Mouse (Mus musculus) brown adipose tissue, adult 24 weeks (tissue): ENCODE results near the gene S100a5. TPM values are rescaled to one million over a fixed set of nuclear protein-coding genes. Genes with fewer than 3 reads are reported as not detected.

Experiments used
- H3K27ac ChIP-seq: fragments of 200-500 bp; replicated peaks from 2 replicates; pipeline ENCODE4 v1.5.1; 2012; ENCODE audit warnings: low read depth, mild to moderate bottlenecking, low read length
- H3K4me1 ChIP-seq: fragments of 200-500 bp; 2 replicates; pipeline ENCODE4 v1.6.1; 2012; ENCODE audit warnings: low read length, mixed read lengths; ENCODE audit not compliant: control insufficient read depth, insufficient read depth, insufficient read length
- H3K4me3 ChIP-seq: fragments of 200-500 bp; 2 replicates; pipeline ENCODE4 v1.5.1; 2012; ENCODE audit warnings: low read depth, mild to moderate bottlenecking, low read length, moderate library complexity; ENCODE audit not compliant: insufficient read depth
- polyA plus RNA-seq: library from polyadenylated mRNA; stranded (reverse); fragments of >200 nt; gene quantifications from 2 replicates; pipeline ENCODE4 v1.2.4, GENCODE M21; 2012; ENCODE audit not compliant: missing spikeins, insufficient read depth, insufficient read length

Gene S100a5
- polyA plus RNA-seq, 1 experiment, result not detected

DNA sequence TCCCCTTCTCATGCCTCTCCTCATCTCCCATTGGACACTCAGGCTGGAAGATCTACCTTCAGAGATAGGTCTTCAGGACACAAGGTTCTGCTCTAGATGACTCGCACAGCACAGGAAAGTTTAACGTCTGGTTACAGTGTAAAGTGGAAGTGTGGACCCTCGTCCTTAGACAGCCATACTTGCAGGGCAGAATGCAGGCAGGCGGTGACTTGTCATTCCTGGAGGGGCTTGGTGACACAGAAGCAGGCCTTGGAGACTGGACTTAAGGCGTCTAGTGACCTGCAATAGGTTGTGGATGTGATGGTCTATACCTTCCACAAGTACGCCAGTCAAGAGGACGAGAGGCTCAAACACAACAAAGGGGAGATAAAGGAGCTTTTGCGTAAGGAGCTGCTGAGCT is 18.4 kb upstream of the S100a5 start, which contains the start of gene S100a2:
S100a2 (plus strand) TSS at position 301 of the 400 bp plus-strand sequence.
- Histone ChIP-seq H3K4me3 (no peak within 1 kb of the TSS), H3K27ac (peak within 1 kb of the TSS; percentile 19; the same call in 1 of the 2 replicates)

GRCm38 (mm10) chr3:90594466-90594865 is 13.9 kb upstream of the S100a5 start:
- Histone ChIP-seq H3K27ac (no peak overlapping the region), H3K4me3 (no peak overlapping the region), H3K4me1 (peaks cover 27% of the 10 kb centered on the region)

More for the DNA sequence above, 18.4 kb upstream of the S100a5 start, which contains the start of gene S100a2:
- H3K4me1 ChIP-seq, result peaks cover 22% of the 10 kb centered on the region

DNA sequence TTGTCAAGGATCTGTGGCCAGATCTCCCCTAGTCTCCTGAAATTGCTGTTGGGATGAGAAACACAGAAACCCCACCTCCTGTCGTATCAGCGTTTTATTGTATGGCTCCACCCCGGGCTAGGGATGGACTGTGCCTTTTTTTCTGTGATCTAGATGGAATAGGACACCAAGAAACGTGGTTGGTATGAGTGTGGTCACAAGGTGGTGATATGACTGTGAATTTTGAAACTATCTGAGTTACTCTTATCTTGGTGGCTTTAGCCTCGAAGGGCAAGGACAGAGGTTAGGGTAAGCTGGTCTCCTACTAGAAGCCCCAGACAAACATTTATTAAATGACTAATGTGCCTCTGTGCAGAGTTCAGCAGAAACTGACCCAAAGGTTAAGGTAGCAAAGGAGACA is 12.8 kb upstream of the S100a5 start:
- H3K4me1 ChIP-seq, result peaks cover 32% of the 10 kb centered on the region
- no peak overlapping the region for H3K4me3 ChIP-seq
- peak overlapping the region; percentile 78 for H3K27ac ChIP-seq

GRCm38 (mm10) chr3:90596810-90597209 is 11.5 kb upstream of the S100a5 start:
- H3K4me1 ChIP-seq, result peaks cover 40% of the 10 kb centered on the region
- H3K27ac ChIP-seq, result peak overlapping the region; percentile 78
- no peak overlapping the region for H3K4me3 ChIP-seq

DNA sequence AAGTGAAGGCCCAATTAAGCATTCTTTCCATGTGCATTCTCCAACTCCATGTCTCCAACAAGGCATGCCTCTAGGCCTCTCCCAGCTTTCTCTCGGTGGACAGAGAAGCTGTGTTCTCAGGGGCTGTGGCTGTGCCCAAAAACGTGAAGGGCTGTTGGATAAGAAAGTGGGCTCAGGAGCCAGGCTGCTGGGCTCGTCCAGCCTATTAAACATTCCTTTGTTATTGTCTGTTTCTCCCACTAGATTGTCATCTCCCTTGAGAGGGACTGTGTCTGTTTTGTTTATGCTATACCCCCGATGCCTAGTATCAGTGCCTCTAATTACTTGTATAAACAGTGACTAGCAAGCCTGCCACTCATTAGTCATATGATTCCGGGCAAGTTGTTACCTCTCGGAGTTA is 10.6 kb upstream of the S100a5 start:
- H3K27ac ChIP-seq, result peak overlapping the region; percentile 16; the same call in 1 of the 2 replicates

GRCm38 (mm10) chr3:90598212-90598611 is 10.1 kb upstream of the S100a5 start:
- no peak overlapping the region for H3K4me3 ChIP-seq
- H3K27ac ChIP-seq, result no peak overlapping the region
- peaks cover 41% of the 10 kb centered on the region for H3K4me1 ChIP-seq

More for the DNA sequence above, 10.6 kb upstream of the S100a5 start:
- no peak overlapping the region for H3K4me3 ChIP-seq
- H3K4me1 ChIP-seq, result peaks cover 41% of the 10 kb centered on the region

DNA sequence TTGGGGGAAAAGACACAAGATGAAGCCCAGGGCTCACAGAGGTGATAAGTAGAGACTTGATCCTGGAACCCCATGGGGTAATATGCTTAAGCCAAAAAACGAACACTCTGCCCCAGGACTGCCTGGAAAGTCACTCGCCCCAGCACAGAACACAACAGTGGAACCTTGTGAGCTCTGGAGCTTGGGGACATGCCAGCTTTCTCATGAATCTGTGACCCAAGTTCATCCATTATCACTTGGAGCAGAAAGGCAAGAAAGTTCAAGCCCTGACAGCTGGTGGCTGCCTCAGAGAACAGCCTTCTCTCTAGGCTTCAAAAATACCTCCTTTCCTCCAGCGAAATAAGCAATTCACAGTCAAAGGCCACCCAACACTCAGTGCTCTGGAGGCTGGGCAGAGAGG is 8.9 kb upstream of the S100a5 start:
- no peak overlapping the region for H3K4me3 ChIP-seq
- H3K27ac ChIP-seq, result no peak overlapping the region
- H3K4me1 ChIP-seq, result peaks cover 41% of the 10 kb centered on the region

DNA sequence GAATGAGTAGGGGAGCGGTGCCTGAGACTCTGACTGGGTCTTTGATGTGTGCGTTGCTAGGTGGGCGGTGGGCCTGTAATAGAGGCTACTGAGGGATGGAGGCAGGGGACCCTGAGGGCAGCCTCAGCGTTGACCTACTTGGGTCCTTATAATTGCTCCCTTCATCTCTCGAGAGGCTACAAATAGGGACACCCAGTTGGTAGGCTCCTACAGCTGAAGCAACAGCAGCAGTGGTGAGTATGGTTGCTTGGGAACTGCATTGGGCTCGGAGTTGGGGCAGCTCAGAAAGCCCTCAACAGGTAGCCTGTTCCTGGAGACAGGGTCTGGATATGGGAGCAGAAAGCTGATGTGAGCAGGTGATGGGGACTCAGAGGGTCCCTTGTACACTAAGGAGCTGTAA is 8.3 kb upstream of the S100a5 start:
- Histone ChIP-seq H3K27ac (0 out of 2 replicates have a peak overlapping the region, but pooled peaks have one; percentile 29), H3K4me3 (no peak overlapping the region), H3K4me1 (peaks cover 41% of the 10 kb centered on the region)

- Histone ChIP-seq H3K27ac (0 out of 2 replicates have a peak overlapping the region, but pooled peaks have one; percentile 29), H3K4me3 (no peak overlapping the region), H3K4me1 (peaks cover 35% of the 10 kb centered on the region)
These were observed 7.7 kb upstream of the S100a5 start for GRCm38 (mm10) chr3:90600458-90601195.

- H3K27ac ChIP-seq, result no peak within 1 kb of the TSS
These were observed 6.7 kb upstream of the S100a5 start, which contains the start of gene Gm42674 for GRCm38 (mm10) chr3:90601486-90602110. Gene Gm42674, plus strand, starts transcription at chr3:90601904.

GRCm38 (mm10) chr3:90603623-90604022 is 4.7 kb upstream of the S100a5 start, which contains the start of gene S100a4:
Gene S100a4, plus strand, starts transcription at chr3:90603771.
- peaks cover 18% of the 10 kb centered on the region for H3K4me1 ChIP-seq
- H3K4me3 ChIP-seq, result no peak within 1 kb of the TSS
- peak within 1 kb of the TSS; percentile 32 for H3K27ac ChIP-seq

More at GRCm38 (mm10) chr3:90601486-90602110, 6.7 kb upstream of the S100a5 start, which contains the start of gene Gm42674:
- Histone ChIP-seq H3K4me1 (peaks cover 28% of the 10 kb centered on the region), H3K4me3 (no peak within 1 kb of the TSS)

DNA sequence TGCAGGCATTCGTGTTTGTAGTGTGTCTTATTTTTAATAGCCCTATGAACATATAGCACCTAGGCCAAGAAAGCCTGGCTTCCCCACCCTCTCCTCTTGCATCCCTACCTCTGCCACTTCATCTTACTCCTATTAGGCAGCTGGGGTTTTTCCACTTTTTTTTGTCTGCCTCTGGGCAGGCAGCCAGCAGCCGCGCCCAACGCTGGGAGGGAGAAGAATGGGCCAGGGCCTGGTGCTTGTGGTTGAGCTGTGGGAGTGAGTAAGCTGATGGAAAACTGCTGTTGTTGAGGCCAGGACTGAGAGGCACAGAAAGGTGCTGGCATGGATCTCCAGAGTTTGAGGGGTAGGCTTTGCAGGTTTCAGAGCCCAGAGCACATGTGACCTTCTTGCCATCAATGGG is 3.9 kb upstream of the S100a5 start:
- Histone ChIP-seq H3K27ac (peak overlapping the region; percentile 32), H3K4me1 (peaks cover 18% of the 10 kb centered on the region), H3K4me3 (no peak overlapping the region)

DNA sequence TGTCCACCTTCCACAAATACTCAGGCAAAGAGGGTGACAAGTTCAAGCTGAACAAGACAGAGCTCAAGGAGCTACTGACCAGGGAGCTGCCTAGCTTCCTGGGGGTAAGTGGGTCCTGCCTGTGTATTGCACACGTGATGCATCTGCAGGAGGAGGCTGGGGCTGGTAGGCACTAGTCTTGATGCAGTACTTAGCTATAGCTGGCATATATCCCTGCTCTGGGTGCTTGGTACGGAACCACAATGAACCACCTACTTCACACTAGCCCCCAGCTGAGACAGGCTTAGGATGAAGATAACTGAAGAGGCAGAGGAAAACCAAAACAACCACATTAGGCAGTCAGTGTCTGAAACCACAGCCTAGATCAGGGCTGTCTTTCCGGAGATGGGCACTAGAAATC is 3.3 kb upstream of the S100a5 start:
- Histone ChIP-seq H3K27ac (peak overlapping the region; percentile 32), H3K4me3 (no peak overlapping the region)

DNA sequence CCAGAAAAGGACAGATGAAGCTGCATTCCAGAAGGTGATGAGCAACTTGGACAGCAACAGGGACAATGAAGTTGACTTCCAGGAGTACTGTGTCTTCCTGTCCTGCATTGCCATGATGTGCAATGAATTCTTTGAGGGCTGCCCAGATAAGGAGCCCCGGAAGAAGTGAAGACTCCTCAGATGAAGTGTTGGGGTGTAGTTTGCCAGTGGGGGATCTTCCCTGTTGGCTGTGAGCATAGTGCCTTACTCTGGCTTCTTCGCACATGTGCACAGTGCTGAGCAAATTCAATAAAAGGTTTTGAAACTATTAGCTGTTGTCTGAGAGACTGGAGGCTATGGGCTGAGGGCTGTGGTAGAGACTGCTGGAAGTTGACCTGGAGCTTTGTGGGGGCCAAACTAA is 2.6 kb upstream of the S100a5 start:
- Histone ChIP-seq H3K4me1 (peaks cover 9% of the 10 kb centered on the region; the same call in 1 of the 2 replicates), H3K27ac (no peak overlapping the region), H3K4me3 (no peak overlapping the region)

More for the DNA sequence above, 3.3 kb upstream of the S100a5 start:
- H3K4me1 ChIP-seq, result peaks cover 12% of the 10 kb centered on the region

DNA sequence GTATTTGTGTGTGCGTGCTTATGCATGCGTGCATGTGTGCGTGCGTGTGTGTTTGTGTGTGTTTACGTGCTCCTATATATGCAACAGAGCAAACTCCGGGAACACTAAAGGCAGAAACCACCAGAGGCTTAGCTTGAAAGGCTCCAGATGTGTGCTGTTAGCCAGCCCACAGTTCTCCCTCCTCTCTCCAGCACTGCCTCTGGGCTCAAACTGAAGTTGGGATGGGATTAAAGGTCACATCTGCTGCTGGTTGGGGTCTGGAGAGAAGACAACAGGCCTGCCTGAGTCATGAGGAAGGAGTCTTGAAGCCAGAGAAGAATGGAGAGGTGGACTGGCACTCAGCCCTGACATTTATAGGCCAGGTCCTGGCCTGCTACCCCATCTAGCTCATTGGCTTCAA is 2.1 kb upstream of the S100a5 start:
- no peak overlapping the region for H3K27ac ChIP-seq
- no peak overlapping the region for H3K4me3 ChIP-seq
- H3K4me1 ChIP-seq, result peaks cover 5% of the 10 kb centered on the region; the same call in 1 of the 2 replicates
